9 mouse cellular contexts compared by ENCODE assay signal in the genomic region with DNA sequence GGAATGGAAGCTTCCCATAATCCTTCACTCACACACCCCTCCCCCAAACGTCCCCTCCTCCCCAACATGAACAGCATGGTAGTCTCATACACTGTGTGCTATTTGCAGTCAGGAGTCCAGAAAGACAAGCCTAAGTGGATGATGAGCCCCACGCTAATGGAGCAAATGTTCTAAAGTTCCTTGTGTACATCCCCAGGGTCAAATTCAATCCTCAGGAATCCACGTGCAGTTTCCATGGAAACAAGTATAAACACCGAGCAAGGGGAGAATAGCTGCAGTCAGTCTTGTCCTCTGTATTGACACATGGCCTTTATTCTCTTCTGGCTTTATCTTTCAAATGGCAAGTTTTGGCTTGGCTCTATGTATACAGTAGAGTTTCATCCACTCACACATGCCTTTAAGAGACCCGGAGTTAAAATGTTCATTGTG.
DNase-seq lines count a peak whose midpoint lies in the region; ATAC-seq and TF ChIP-seq lines count a peak whose summit lies in the region.
"Had no signal": no experiment of that assay in that cellular context is flagged by ENCODE, and none has a peak within 500 bp of the region (broad histone marks: within the 10 kb centered on the region; RNA-seq: fewer than 3 reads in every experiment).

No protein-coding gene starts in this region.

- 6% methylated on average over 5 of the region's 5 CpGs for WGBS in lung, embryonic 15.5 days
- 10% methylated on average over 5 of the region's 5 CpGs for WGBS in lung, postnatal 0 days
- WGBS in embryonic facial prominence, embryonic 15.5 days, result 11% methylated on average over 5 of the region's 5 CpGs
- 43% methylated on average over 5 of the region's 5 CpGs for WGBS in limb, embryonic 10.5 days

- ATAC-seq in lung, embryonic 15.5 days (ENCODE audit: borderline replicate concordance, extremely low read depth, low FRiP score, low TSS enrichment), result peak; percentile 59
- no peak; the same call in 1 of the 2 replicates for ATAC-seq in lung, postnatal 0 days
- peak; percentile 54; the same call in 1 of the 2 replicates for ATAC-seq in embryonic facial prominence, embryonic 15.5 days (ENCODE audit: insufficient number of reproducible peaks, low FRiP score, low TSS enrichment, low read depth)
- no peak for ATAC-seq in cerebellum, adult (ENCODE audit: insufficient number of reproducible peaks, low FRiP score, low TSS enrichment)

- no peak for TF ChIP-seq EP300 in lung, postnatal 0 days (IDR thresholded peaks at IDR 0.05)

- H3K9ac ChIP-seq in lung, embryonic 15.5 days, result no peak overlapping the region
- H3K9ac ChIP-seq in lung, postnatal 0 days (replicated peaks; ENCODE audit: low read depth), result no peak overlapping the region
- no peak overlapping the region for H3K9ac ChIP-seq in embryonic facial prominence, embryonic 15.5 days
- H3K9ac ChIP-seq: kidney, embryonic 15.5 days had no signal

- H3K4me2 ChIP-seq in lung, embryonic 15.5 days, result no peak overlapping the region; the same call in 1 of the 2 replicates
- no peak overlapping the region for H3K4me2 ChIP-seq in lung, postnatal 0 days (replicated peaks; ENCODE audit: low read depth, low read length)
- H3K4me2 ChIP-seq in embryonic facial prominence, embryonic 15.5 days (replicated peaks), result no peak overlapping the region; the same call in 1 of the 2 replicates
- H3K4me2 ChIP-seq: kidney, embryonic 15.5 days had no signal

- no peak for DNase-seq in lung, postnatal 0 days (ENCODE audit: low spot score)
- DNase-seq in limb, embryonic 10.5 days (ENCODE audit: low spot score), result no peak
- DNase-seq in retina, postnatal 1 day, result peak; percentile 51
- DNase-seq in adrenal gland, postnatal 36 days, result no peak
- DNase-seq in gastrocnemius, postnatal 14 days, result no peak

- intact Hi-C loops in gastrocnemius, postnatal 14 days (cut with DNase I; ENCODE audit: low total_unique reads), result no loop called here

- 0 out of 2 replicates have a peak, but pooled peaks cover 5% of the 10 kb centered on the region for H3K4me1 ChIP-seq in lung, embryonic 15.5 days
- H3K4me1 ChIP-seq in lung, postnatal 0 days (ENCODE audit: insufficient read depth, low read depth, low read length), result no peaks in the 10 kb centered on the region
- peaks cover 6% of the 10 kb centered on the region for H3K4me1 ChIP-seq in embryonic facial prominence, embryonic 15.5 days
- H3K4me1 ChIP-seq in limb, embryonic 10.5 days, result peaks cover 34% of the 10 kb centered on the region

- no peak for TF ChIP-seq CTCF in lung, postnatal 0 days (IDR thresholded peaks at IDR 0.05)

- H3K9me3 ChIP-seq in lung, embryonic 15.5 days, result no peaks in the 10 kb centered on the region
- H3K9me3 ChIP-seq in lung, postnatal 0 days (ENCODE audit: low read length), result no peaks in the 10 kb centered on the region
- H3K9me3 ChIP-seq in embryonic facial prominence, embryonic 15.5 days (replicated peaks), result no peaks in the 10 kb centered on the region
- H3K9me3 ChIP-seq in limb, embryonic 10.5 days (replicated peaks), result no peaks in the 10 kb centered on the region
- H3K9me3 ChIP-seq: kidney, embryonic 15.5 days had no signal

- H3K27ac ChIP-seq in lung, embryonic 15.5 days, result no peak overlapping the region
- no peak overlapping the region for H3K27ac ChIP-seq in lung, postnatal 0 days (ENCODE audit: low read length)
- H3K27ac ChIP-seq in embryonic facial prominence, embryonic 15.5 days (replicated peaks), result no peak overlapping the region
- H3K27ac ChIP-seq in limb, embryonic 10.5 days, result no peak overlapping the region
- H3K27ac ChIP-seq: kidney, embryonic 15.5 days had no signal

- no peaks in the 10 kb centered on the region for H3K36me3 ChIP-seq in lung, embryonic 15.5 days
- no peaks in the 10 kb centered on the region for H3K36me3 ChIP-seq in lung, postnatal 0 days (ENCODE audit: insufficient read depth, low read length)
- H3K36me3 ChIP-seq in embryonic facial prominence, embryonic 15.5 days, result no peaks in the 10 kb centered on the region
- no peaks in the 10 kb centered on the region for H3K36me3 ChIP-seq in limb, embryonic 10.5 days
- H3K36me3 ChIP-seq: kidney, embryonic 15.5 days had no signal

- H3K4me3 ChIP-seq in lung, embryonic 15.5 days, result no peak overlapping the region
- H3K4me3 ChIP-seq in lung, postnatal 0 days (ENCODE audit: low read depth, low read length), result no peak overlapping the region
- H3K4me3 ChIP-seq in embryonic facial prominence, embryonic 15.5 days (replicated peaks), result 0 out of 2 replicates have a peak overlapping the region, but pooled peaks have one; percentile 10
- 0 out of 2 replicates have a peak overlapping the region, but pooled peaks have one; percentile 20 for H3K4me3 ChIP-seq in limb, embryonic 10.5 days
- H3K4me3 ChIP-seq: kidney, embryonic 15.5 days had no signal

- H3K27me3 ChIP-seq in lung, embryonic 15.5 days, result no peaks in the 10 kb centered on the region
- H3K27me3 ChIP-seq in lung, postnatal 0 days (replicated peaks; ENCODE audit: insufficient read depth, low read length), result no peaks in the 10 kb centered on the region
- no peaks in the 10 kb centered on the region for H3K27me3 ChIP-seq in embryonic facial prominence, embryonic 15.5 days
- H3K27me3 ChIP-seq in limb, embryonic 10.5 days (ENCODE audit: low read depth, poor library complexity, severe bottlenecking), result peaks cover 45% of the 10 kb centered on the region

Comparison
In these comparisons a context has a peak if more than half of its experiments do, and no peak if none do; other contexts are left out.
1. ATAC-seq: peak in lung, embryonic 15.5 days (single experiment) and embryonic facial prominence, embryonic 15.5 days (single experiment); none in lung, postnatal 0 days (single experiment) and cerebellum, adult (single experiment).
2. H3K4me3 ChIP-seq: peak in embryonic facial prominence, embryonic 15.5 days (single experiment) and limb, embryonic 10.5 days (single experiment); none in lung, embryonic 15.5 days (single experiment) and lung, postnatal 0 days (single experiment).